Mouse (Mus musculus) spleen, adult 2 months (tissue): ENCODE data around the gene Ugt3a2.

Source experiments
- CTCF ChIP-seq: fragments of 200-500 bp; IDR thresholded peaks from 2 replicates; pipeline ENCODE4 v1.5.1; 2011; ENCODE audit warnings: mild to moderate bottlenecking, inconsistent platforms; ENCODE audit not compliant: insufficient read depth, insufficient read length, insufficient replicate concordance; ENCODE audit errors: extremely low read depth
- POLR2A ChIP-seq: fragments of 200-500 bp; IDR thresholded peaks from 2 replicates; pipeline ENCODE4 v1.6.1; 2011; ENCODE audit warnings: low read depth, low read length, inconsistent platforms

DNA sequence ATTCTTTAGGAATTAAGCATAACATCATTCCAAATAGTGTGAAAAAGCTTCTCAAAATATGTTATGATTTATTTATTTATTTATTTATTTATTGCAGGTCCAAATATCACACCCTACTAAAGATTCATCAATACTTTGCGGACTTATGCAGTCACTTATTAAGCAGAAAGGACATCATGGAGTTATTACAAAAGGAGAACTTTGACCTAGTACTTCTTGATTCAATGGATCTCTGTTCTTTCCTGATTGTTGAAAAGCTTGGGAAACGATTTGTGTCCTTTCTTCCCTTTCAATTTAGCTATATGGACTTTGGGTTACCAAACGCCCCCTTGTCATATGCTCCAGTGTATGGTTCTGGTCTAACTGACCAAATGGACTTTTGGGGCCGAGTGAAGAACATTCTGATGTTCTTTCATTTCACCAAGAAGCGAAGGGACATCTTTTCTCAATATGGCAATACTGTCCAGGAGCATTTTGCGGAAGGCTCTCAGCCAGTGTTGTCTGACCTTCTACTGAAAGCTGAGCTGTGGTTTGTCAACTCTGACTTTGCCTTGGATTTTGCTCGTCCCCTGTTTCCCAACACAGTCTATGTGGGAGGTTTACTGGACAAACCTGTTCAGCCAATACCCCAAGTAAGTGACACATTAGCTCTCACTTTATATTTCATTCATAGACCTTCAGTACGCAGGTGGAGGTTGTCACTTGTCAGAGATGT, 29.2 kb upstream of the Ugt3a2 start:
- TF ChIP-seq POLR2A, result no peak
- no peak for TF ChIP-seq CTCF
